Mouse (Mus musculus) testis, adult 2 months (tissue): ENCODE measurements around the gene Pdlim7.

ENCODE experiments used
- CTCF ChIP-seq: fragments of 200-500 bp; IDR thresholded peaks from 2 replicates; pipeline ENCODE4 v1.5.1; 2012; ENCODE audit warnings: low read depth, mild to moderate bottlenecking, inconsistent platforms, low read length, moderate library complexity; ENCODE audit not compliant: control insufficient read depth, insufficient read depth, insufficient replicate concordance
- POLR2A ChIP-seq: fragments of 200-500 bp; IDR thresholded peaks from 2 replicates; pipeline ENCODE4 v1.6.1; 2012; ENCODE audit warnings: low read depth, mild to moderate bottlenecking, inconsistent platforms, low read length, moderate library complexity; ENCODE audit not compliant: control insufficient read depth

GRCm38 (mm10) chr13:55486029-55486794, 27.3 kb downstream of the Pdlim7 start:
- TF ChIP-seq CTCF = no peak
- TF ChIP-seq POLR2A = no peak
